Mouse (Mus musculus): ENCODE data around the gene Gm21173.
"Not testable (repeated sequence)": the region's sequence is repeated elsewhere in the genome, so short reads cannot be mapped to it uniquely, and the experiment has no call there.

Gene Gm21173

GRCm38 (mm10) chrY:76761300-76761699 lies at the start of gene Gm21173:
Gene Gm21173, plus strand, starts transcription at chrY:76761600.
- DNase-seq (ENCODE audit: low read depth, low spot score) = not testable (repeated sequence)

Measured in CD4-positive, CD25-positive, alpha-beta regulatory T cell, adult 2 months (primary cell).